Mouse (Mus musculus) T-cell, adult 2 months (primary cell): ENCODE data around the gene Fmnl1.

Experiments used
- DNase-seq: peaks from one replicate; pipeline ENCODE4 v3.0.0; 2022; ENCODE audit warnings: low spot score

The Fmnl1 gene

DNA sequence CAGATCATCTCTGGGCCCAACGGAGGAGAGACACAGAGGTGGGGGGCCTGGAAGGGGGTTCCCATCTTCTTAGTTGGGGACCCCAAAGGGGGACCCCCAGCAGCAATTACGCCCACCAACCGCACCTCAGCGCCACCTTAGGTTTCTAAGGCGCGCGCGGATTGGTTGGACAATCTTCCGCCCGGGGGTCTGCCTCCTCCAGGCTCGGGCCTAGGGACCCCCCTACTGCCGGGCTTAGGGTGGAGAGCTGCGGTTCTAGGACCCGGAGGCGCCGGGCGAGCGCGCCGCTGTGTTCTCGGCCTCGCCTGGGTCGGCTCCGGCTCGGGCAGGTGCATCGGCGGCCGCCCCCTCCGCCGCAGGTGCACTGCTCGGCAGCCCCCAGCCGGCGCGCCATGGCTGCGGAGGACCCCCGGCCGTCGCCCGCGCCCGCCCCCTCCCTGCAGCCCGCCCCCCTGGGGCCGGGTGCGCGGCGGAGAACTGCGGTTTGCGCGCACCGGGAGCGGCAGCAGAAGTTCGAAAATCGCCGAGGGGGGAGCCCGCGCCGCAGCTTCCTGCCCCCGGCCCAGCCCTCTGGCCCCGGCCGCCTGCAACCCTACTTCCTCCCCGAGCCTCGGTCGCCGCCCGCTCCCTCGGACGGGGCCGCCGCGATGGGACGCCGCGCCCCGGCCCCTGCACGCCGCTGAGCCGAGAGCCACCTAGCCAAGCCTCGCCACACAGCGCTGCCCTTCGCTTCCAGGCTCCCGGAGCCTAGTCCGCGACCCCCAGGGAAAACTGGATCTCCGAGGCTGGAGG lies at the start of gene Fmnl1:
Gene Fmnl1 (plus strand): TSS at position 614 of the 792 bp plus-strand sequence.
- peak; percentile 58 for DNase-seq

DNA sequence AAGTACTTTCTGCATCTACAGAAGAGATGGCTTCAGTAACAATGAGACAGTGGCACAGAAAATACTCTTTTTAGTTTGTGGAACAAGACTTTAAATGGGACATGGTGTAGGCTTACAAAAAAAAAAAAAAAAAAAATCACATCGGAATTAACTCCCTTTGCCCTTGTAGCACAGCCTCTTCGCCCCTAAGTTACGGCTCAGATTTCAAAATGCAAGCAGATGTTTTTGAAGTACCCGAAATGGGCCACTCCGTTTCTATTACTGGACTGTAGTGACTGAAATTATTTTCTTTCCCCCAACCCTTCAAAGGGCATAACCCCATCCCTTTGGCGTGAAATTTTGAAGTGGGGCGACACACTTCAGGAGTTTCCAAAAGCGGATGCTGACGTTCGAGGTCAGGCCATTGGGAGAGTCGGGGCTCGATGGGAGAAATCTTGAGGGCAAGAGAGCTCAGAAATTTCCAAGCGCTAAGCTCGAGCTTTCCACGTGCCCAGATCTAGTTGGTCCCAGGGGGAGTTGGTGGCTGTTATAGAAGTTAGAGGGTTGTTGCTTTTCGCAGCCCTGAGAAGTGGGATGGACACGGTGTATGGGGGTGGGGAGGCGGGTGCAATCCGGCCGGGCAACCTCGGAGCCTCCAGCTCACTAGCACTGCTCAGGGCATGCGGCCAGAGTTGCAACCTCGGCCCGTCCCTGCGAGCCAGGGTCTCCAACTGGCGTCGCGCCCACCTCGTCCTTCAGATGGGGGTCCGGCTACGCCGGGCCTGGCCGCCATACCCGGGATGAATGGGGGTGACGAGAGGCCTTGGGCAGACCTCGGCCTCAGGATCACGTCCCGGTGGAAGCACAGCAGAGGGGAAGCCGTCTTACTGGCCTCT lies 39.0 kb upstream of the Fmnl1 start, which contains the start of gene Hexim2:
Gene Hexim2 (plus strand): TSS at position 729 of the 875 bp plus-strand sequence.
- DNase-seq = no peak

DNA sequence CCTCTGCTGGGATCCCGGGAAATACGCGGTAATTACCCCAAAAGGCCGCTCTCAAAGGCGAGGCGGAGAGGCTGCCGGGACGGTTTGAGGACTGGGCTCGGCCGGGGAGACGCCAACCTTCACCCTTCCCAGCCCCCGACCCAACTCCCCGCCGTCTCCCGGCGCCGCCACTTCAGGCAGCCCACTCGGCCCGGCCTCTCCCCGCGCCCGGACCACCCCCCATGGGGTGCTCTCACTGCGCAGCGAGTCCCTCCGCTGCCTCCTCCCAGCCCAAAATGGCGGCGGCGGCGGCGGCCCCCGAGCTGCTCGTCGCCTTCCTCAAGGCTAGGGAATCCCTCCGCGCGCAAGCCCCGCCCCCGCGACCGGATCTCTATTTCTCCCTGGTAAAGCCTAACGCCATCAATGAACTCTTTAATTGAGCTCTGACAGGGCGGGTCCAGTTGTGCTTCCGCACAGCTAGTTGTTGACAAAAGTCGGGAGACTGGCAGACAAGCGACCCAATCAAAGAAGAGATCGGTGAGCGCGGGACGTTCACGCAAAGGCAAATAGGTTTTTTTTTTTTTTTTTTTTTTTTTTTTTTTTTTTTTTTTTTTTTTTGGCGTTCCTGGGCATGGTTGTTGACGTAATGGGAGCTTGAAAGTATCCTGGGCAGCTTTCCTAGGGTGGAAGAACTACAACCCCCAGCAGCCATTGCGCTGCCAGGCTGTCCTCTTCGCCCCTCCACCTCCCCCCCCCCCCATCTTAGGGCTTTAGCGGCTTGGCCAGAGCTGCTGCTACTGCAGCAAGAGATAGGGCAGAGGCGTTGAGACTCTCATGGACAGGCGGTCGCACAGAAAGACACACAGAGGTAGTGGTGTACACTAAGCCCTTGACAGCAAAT lies 38.1 kb upstream of the Fmnl1 start:
- DNase-seq = peak; percentile 100

DNA sequence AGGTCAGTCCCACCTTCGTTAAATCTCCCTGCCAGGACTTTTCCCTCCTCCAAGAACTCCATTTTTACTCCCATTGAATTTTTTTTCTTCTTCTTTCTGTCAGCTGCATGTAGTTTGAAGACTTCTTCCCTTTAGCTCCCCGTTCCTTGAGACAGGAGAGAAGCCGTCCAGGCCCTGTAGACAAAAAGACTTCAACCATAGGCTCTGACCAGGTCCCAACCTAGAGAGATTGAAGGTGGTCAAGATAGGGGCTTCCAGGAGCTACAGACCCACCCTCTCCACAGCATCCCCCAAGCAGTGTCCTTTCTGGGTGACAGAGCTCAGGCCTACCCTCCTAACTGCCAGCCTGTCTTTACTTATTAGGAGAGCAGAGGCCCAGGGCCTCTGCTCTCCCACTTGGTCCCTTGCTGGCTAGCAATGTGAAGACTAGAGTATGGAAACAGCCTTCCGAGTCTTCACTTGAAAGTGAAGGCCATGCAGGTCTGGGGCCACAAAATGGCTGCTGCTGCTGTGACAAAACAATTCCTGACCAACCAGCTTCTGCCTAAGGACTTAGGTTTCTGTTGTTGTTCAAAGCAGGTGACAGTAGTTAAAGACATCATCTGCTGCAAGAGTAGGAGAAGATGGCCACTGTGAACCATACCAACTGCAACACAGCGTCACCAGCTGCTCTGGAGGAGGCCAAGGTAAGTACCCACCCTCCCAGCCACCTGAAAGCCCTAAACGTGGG lies 37.3 kb upstream of the Fmnl1 start:
- no peak for DNase-seq

DNA sequence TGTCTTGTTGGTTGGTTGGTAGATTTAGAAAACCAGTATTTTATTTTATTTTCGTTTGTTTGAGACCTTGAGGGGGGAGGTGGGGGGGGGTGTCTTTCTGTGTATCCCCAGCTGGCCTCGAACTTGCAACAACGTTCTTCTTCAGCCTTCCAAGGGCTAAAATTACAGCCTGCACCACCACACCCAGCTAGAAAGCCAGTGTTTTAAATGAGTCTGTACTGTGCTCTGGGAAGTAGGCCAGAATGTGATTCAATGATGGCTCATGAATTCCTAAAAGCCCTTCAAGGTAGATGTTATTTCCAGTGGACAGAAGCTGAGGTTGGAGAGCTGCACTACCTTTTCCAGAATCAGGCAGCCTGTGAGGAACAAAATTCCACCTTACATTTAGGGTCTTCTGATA lies 36.7 kb upstream of the Fmnl1 start:
- no peak for DNase-seq

- DNase-seq = no peak
Measured at GRCm38 (mm10) chr11:103136039-103136577, 34.8 kb upstream of the Fmnl1 start.

DNA sequence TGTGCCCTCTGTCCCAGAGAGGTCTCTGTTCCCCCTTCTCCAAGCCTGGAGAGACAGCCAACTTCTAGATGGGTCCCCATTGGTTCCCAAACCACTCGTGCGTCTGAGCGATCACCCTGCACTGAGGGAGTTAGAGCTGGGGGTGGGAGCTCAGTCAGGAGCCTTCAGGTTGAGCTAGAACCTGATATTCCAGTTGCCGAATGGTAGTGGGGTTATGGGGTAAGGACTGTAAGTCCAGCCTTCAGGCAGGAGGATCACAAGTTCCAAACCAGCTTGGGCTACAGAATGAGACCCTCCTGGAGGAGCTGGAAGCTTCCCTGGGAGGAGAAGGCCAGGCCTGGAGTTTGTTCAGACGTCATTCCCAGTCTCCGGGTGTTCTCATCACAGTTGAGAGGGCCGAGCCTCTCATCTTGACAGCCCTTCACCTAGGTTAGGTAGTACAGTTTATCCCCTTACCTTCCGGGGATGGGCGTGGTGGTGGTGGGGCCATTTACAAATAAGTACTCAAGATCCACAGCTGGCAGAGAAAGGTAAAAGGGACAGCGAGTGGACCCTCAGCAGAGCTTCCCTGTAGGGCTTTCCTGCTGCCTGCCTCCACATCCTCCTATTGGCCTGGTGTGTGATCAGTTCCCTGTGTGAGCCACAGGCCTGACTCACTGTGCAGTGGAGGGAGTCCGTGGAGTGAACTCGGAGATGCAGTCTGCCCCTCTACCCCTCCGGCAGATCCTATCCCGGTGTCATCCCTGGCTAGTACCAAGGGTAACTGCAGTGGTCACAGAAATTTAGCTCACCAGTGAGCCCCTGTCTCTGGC lies 30.8 kb upstream of the Fmnl1 start:
- DNase-seq = no peak

- DNase-seq = no peak
Measured at GRCm38 (mm10) chr11:103140763-103141100, 30.2 kb upstream of the Fmnl1 start.

- no peak for DNase-seq
Measured at GRCm38 (mm10) chr11:103141101-103141943, 29.6 kb upstream of the Fmnl1 start.

DNA sequence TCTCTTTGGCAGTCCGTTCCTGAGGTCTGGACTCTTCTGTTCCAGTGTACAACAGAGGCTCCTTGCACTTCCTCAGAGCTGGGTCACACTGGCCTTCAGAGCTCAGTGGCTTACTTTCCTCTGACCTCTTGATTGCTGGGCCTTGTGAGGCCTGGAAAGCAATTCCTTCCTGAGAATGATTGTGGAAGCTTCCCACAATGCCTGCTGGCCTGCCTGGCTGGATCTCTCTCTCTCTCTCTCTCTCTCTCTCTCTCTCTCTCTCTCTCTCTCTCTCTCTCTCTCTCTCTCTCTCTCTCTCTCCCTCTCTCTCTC lies 29.0 kb upstream of the Fmnl1 start:
- no peak for DNase-seq

DNA sequence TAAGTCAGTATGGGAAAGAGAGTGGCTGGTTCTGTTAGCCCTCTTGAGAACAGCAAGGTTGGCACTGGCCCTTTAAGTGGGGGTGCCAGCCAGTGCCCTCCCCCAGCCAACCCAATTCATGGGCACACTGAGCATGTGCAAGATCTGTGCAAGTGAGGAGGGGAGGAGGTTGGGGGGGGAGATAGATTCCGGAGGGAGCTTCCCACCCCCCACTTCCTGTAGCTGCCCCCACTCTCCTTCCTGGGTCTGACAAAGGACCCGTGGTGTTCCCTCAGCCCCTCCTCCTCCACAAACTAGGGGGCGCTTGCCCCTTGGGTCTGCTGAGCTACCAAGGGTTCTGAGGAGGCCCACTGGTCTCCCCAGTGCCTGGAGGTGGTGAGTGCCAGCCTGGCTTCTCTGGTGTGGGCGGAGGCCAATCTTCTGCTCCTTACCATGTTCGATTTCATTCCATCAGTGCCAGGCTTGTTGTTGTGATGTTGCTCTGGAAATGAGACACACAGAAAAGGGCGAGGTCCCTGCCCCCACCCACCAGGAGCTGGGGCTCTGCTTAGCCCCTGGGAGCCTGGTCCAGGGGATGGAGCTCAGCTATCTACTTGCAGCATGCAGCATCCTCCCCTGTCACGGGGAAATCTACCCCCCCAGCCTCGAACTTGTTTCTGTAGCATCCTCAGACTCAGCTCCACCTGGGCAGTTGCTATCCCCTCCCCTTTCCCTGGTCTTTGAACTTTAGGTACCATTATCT lies 28.3 kb upstream of the Fmnl1 start:
- DNase-seq = peak; percentile 70

- DNase-seq = no peak
Measured at GRCm38 (mm10) chr11:103144309-103145285, 26.3 kb upstream of the Fmnl1 start.

GRCm38 (mm10) chr11:103146386-103146785 lies 24.5 kb upstream of the Fmnl1 start:
- no peak for DNase-seq

- DNase-seq = no peak
Measured at GRCm38 (mm10) chr11:103147766-103148165, 23.1 kb upstream of the Fmnl1 start.

DNA sequence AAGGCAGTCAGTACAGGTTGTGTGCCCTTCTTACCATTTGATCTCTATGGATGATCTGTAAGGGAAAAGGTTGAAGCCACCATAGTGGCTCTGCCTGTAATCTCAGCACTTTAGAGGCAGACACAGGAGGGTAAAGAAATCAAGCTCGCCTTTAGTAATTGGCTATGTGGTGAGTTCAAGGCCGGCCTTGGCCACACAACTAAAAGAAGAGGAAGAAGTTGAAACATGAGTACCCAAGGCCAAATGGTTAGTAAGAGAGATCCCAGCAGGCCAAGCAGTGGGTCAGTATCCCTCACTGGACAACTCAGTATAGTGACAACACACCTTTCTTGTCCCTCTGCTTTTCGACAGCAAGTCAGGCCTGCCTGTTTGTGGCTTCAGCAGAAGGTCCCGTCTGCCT lies 21.1 kb upstream of the Fmnl1 start:
- DNase-seq = no peak

DNA sequence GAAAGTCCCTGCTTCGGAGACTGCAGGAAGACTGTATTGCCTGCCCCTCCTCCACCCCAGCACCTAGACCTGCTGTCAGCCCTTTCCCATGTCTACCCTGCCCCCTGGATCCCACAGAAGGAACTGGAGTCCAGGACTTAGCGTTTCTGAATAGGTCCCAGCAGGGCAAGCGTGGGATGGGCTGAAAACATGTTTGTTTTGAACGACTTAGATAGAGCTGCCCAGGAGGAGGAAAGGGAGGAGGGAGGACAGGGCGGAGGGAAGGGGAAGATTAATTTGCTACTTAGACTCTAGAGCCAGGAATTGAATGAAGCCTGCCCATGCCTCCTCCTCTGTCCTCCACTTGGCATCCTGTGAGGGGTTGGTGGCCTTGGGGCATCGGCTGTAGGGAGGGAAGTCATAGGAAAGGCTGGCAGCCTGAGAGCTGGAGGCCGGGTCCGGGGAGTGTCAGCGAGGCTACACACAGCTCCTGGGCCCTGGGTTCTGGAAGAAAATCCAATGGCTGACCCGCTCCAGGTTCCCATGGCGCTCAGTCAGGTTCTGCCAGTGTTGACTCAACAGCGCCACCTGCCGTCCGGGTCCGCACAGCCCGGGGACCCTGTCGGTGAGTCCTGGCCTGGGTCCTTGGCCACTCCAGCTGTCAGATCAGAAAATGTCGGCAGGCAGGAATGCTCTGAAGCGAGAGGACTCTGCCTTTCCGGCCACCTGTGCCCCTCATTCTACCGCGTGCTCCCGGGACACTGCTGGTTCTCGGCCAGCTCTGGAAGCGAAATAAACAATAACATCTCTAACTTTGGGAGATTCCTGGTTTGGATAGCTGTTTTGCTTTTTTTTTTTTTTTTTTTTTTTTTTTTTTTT lies 12.1 kb upstream of the Fmnl1 start:
- peak; percentile 92 for DNase-seq

DNA sequence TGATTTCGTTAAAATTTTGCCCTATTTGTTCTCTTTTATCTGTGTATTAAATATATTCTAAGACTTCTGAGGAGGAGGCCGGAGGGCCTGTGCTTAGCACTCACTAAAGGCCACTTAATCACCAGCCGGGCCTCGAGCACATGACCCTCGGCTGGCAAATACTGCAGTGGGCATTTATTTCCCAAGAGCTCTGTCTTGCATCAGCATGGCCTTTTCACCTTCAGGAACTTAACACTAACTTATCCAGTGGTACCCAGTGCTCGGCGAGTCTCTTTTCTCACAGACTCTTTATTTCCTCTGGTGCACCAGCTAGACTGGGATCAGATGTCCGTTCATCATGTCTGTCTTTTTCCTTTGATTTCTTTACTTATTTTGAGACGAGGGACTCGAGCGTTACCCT lies 10.2 kb upstream of the Fmnl1 start:
- DNase-seq = no peak
